Mouse (Mus musculus) megakaryocyte, embryonic 14.5 days (primary cell): ENCODE results near the gene Schip1. TPM values are rescaled to one million over a fixed set of nuclear protein-coding genes. Genes with fewer than 3 reads are reported as not detected.

ENCODE experiments used
- H3K27me3 ChIP-seq: replicated peaks from 2 replicates; pipeline ENCODE3; 2012; ENCODE audit warnings: inconsistent platforms
- H3K36me3 ChIP-seq: replicated peaks from 2 replicates; pipeline ENCODE3; 2012; ENCODE audit warnings: low read length, inconsistent platforms, mixed read lengths
- H3K4me1 ChIP-seq: 2 replicates; pipeline ENCODE4 v1.6.1; 2012; ENCODE audit warnings: inconsistent platforms
- H3K4me3 ChIP-seq: replicated peaks from 2 replicates; pipeline ENCODE3; 2012; ENCODE audit warnings: moderate library complexity, mild to moderate bottlenecking, inconsistent platforms
- H3K9me3 ChIP-seq: 2 replicates; pipeline ENCODE4 v1.6.1; 2012; ENCODE audit warnings: inconsistent platforms
- FLI1 ChIP-seq: IDR thresholded peaks from 2 replicates; pipeline ENCODE4 v1.6.1; 2012; ENCODE audit warnings: low read length, inconsistent platforms, mixed read lengths
- GATA1 ChIP-seq: IDR thresholded peaks from 3 replicates; pipeline ENCODE4 v1.6.1; 2012; ENCODE audit warnings: mixed read lengths, low read length, inconsistent platforms, borderline replicate concordance
- polyA plus RNA-seq: library from polyadenylated mRNA; stranded (reverse); fragments of >175 nt; gene quantifications from 2 replicates; pipeline ENCODE4 v1.2.3, GENCODE M21; 2012; ENCODE audit warnings: low replicate concordance; ENCODE audit not compliant: insufficient read depth

The Schip1 gene
- polyA plus RNA-seq, 1 experiment = 18.7 TPM

DNA sequence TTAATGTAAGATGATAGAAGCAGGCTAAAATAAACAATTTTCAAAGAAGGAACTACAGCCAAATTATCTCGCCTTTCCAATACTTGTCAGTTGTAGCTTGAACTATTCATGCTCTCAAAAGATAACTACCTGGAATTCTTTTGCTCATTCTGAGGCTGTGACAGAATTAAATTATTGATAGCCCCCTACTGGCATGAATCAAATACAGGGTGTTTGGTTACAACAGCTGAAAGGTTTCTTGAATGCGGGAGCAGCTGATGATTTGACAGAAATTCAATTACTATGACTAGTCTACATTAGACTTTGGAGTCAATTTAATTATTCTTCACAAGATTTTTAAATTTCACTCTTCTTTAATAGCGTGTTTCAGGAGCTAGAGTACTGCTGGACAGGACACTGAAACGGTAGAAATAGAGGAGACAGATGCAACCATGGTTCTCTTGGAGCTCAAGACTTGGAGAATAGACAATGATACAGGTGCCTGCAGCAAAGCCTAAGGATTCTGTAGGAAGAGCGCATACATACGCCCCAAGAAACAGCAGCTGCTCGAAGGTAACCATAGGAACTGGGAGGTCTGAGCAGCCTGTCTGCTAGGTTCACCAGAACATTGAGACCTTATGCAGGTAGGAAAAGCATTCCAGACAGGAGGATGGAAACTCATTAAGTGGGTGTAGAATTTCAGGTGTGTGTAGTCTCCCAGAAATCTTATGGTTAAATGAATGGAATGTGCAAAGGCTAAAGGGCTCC is 313.0 kb downstream of the Schip1 start:
- Histone ChIP-seq H3K27me3 (peaks cover 12% of the 10 kb centered on the region), H3K4me3 (no peak overlapping the region), H3K4me1 (peaks cover 4% of the 10 kb centered on the region; the same call in 1 of the 2 replicates), H3K9me3 (no peaks in the 10 kb centered on the region), H3K36me3 (no peaks in the 10 kb centered on the region)
- TF ChIP-seq GATA1 = no peak
- no peak for TF ChIP-seq FLI1

GRCm38 (mm10) chr3:68378799-68379198 is 314.2 kb downstream of the Schip1 start:
- Histone ChIP-seq H3K36me3 (no peaks in the 10 kb centered on the region), H3K4me1 (peaks cover 7% of the 10 kb centered on the region; the same call in 1 of the 2 replicates), H3K4me3 (no peak overlapping the region), H3K9me3 (no peaks in the 10 kb centered on the region), H3K27me3 (peaks cover 10% of the 10 kb centered on the region)
- no peak for TF ChIP-seq GATA1
- TF ChIP-seq FLI1 = no peak

- Histone ChIP-seq H3K4me1 (peaks cover 7% of the 10 kb centered on the region; the same call in 1 of the 2 replicates), H3K4me3 (no peak overlapping the region), H3K27me3 (peaks cover 10% of the 10 kb centered on the region), H3K9me3 (no peaks in the 10 kb centered on the region), H3K36me3 (no peaks in the 10 kb centered on the region)
- TF ChIP-seq GATA1 (no peak), FLI1 (no peak)
These were observed 314.6 kb downstream of the Schip1 start for GRCm38 (mm10) chr3:68379242-68379641.

- TF ChIP-seq FLI1 (no peak), GATA1 (no peak)
- no peaks in the 10 kb centered on the region for H3K36me3 ChIP-seq
- peaks cover 9% of the 10 kb centered on the region for H3K27me3 ChIP-seq
- no peaks in the 10 kb centered on the region for H3K9me3 ChIP-seq
- H3K4me3 ChIP-seq = no peak overlapping the region
- H3K4me1 ChIP-seq = peaks cover 3% of the 10 kb centered on the region; the same call in 1 of the 2 replicates
These were observed 319.1 kb downstream of the Schip1 start for GRCm38 (mm10) chr3:68383672-68384071.

DNA sequence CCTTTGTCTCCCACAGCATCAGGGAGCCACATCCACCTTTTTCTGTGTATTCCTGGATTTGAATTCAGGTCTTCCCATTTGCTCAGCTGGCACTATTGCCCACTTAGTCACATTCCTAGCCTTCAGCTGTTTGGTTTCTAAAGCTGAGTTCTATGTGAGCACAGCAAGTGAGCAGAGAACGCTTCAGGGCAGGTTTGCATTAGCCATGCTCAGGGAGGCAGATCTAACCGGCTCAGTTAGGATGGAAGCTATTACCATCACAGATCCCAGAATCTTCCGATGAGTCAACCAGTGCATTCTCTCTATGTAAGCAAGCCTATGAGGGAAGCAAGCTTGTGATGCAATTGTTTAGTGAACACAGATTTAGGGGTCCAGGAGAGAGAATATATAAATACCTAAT is 320.9 kb downstream of the Schip1 start:
- H3K36me3 ChIP-seq = no peaks in the 10 kb centered on the region
- H3K9me3 ChIP-seq = no peaks in the 10 kb centered on the region
- peaks cover 7% of the 10 kb centered on the region for H3K27me3 ChIP-seq
- no peak for TF ChIP-seq GATA1
- H3K4me1 ChIP-seq = peaks cover 3% of the 10 kb centered on the region; the same call in 1 of the 2 replicates
- no peak overlapping the region for H3K4me3 ChIP-seq

DNA sequence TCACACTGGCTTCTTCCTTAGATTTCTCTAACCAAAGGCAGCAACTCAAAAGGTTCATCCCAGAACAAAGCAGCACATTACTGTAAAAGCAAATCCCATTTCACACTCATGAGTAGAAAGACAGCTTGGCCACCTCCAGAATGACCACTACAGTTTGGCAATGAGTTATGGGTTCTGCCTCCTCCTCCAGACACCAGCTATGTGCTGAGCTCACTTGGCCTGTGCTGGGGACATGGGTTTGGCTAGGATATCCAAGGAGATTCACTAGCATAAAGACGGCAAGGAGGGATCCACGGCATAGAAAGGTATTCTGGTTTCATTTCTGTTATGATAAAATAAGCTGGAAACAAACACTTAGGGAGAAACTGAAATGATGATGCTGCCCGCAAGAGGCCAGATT is 323.4 kb downstream of the Schip1 start:
- H3K36me3 ChIP-seq = no peaks in the 10 kb centered on the region
- TF ChIP-seq FLI1 = no peak
- no peak for TF ChIP-seq GATA1

GRCm38 (mm10) chr3:68393578-68393977 is 329.0 kb downstream of the Schip1 start:
- Histone ChIP-seq H3K36me3 (no peaks in the 10 kb centered on the region), H3K4me3 (no peak overlapping the region)
- TF ChIP-seq FLI1 = no peak
- TF ChIP-seq GATA1 = no peak

More for the DNA sequence above, 323.4 kb downstream of the Schip1 start:
- H3K4me3 ChIP-seq = no peak overlapping the region
- peaks cover 3% of the 10 kb centered on the region; the same call in 1 of the 2 replicates for H3K4me1 ChIP-seq
- H3K27me3 ChIP-seq = peaks cover 7% of the 10 kb centered on the region
- H3K9me3 ChIP-seq = no peaks in the 10 kb centered on the region

GRCm38 (mm10) chr3:68398691-68399090 is 334.1 kb downstream of the Schip1 start:
- Histone ChIP-seq H3K9me3 (no peaks in the 10 kb centered on the region), H3K36me3 (no peaks in the 10 kb centered on the region), H3K4me1 (peaks cover 14% of the 10 kb centered on the region), H3K27me3 (no peaks in the 10 kb centered on the region), H3K4me3 (no peak overlapping the region)
- TF ChIP-seq GATA1 (no peak), FLI1 (no peak)

More at GRCm38 (mm10) chr3:68393578-68393977, 329.0 kb downstream of the Schip1 start:
- Histone ChIP-seq H3K4me1 (no peaks in the 10 kb centered on the region), H3K27me3 (peaks cover 3% of the 10 kb centered on the region), H3K9me3 (no peaks in the 10 kb centered on the region)

GRCm38 (mm10) chr3:68400121-68400520 is 335.5 kb downstream of the Schip1 start:
- H3K27me3 ChIP-seq = no peaks in the 10 kb centered on the region
- H3K4me3 ChIP-seq = no peak overlapping the region
- no peaks in the 10 kb centered on the region for H3K36me3 ChIP-seq
- no peak for TF ChIP-seq GATA1
- H3K9me3 ChIP-seq = no peaks in the 10 kb centered on the region
- peaks cover 14% of the 10 kb centered on the region for H3K4me1 ChIP-seq

DNA sequence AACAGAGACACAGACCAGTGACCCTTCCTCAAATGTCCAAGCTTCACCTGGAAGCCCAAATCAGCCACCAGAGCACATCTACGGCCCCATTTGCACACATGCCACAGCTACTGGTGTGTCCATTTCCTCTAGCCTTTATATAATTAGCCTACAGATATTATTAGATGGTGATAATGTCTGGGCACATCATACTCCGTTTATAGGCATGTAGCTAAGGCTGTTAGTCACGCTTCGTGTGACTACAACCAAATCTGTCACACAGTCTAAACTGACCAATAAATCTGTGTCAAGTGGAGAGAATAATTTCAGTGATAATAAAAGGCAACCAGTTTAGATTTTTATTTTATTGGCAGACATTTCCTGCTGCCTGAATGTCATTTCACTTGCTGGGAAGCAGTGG is 338.7 kb downstream of the Schip1 start:
- H3K4me1 ChIP-seq = peaks cover 14% of the 10 kb centered on the region
- no peaks in the 10 kb centered on the region for H3K9me3 ChIP-seq
- TF ChIP-seq GATA1 (no peak), FLI1 (no peak)
- no peaks in the 10 kb centered on the region for H3K36me3 ChIP-seq
- H3K27me3 ChIP-seq = peaks cover 2% of the 10 kb centered on the region
- no peak overlapping the region for H3K4me3 ChIP-seq

DNA sequence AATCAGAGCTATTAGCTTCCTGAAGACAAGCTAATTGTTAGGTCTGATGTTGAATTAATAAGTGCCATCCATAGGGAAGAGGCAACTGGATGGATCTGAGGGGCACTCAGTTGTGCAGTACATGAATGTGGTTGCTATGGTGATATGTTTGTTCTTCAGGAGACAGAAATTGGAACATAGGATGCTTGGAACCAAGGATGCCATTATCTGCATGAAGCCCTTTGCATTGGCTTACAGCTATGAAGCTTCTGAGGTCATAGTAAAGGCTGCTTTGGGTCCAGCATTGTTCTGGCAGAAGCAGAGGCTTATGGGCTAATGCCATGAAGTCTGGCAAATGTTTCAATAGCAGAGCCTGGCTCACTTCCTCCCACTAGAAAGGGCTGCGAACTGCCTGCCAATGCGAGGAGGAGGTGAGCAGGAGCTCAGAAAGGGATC is 339.2 kb downstream of the Schip1 start:
- Histone ChIP-seq H3K4me1 (peaks cover 14% of the 10 kb centered on the region), H3K9me3 (no peaks in the 10 kb centered on the region), H3K36me3 (no peaks in the 10 kb centered on the region), H3K4me3 (no peak overlapping the region), H3K27me3 (peaks cover 2% of the 10 kb centered on the region)
- TF ChIP-seq FLI1 = no peak
- no peak for TF ChIP-seq GATA1
